Mouse (Mus musculus) gastrocnemius, adult 8-10 months (tissue): ENCODE data around the gene Gm27021. TPM values are rescaled to one million over a fixed set of nuclear protein-coding genes. Genes with fewer than 3 reads are reported as not detected.
A peak's percentile ranks its signal among the peaks of the same experiment; 100 is the strongest.

ENCODE experiments used
- DNase-seq, 2 experiments: peaks; one replicate each; pipeline ENCODE4 v3.0.0; 2022; ENCODE audit warnings: low spot score in 2 of 2
- total RNA-seq, 4 experiments: library from RNA; stranded (reverse); gene quantifications; 2 replicates each; pipeline ENCODE4 v1.2.4; 2022

Gene Gm27021
- not detected for total RNA-seq

DNA sequence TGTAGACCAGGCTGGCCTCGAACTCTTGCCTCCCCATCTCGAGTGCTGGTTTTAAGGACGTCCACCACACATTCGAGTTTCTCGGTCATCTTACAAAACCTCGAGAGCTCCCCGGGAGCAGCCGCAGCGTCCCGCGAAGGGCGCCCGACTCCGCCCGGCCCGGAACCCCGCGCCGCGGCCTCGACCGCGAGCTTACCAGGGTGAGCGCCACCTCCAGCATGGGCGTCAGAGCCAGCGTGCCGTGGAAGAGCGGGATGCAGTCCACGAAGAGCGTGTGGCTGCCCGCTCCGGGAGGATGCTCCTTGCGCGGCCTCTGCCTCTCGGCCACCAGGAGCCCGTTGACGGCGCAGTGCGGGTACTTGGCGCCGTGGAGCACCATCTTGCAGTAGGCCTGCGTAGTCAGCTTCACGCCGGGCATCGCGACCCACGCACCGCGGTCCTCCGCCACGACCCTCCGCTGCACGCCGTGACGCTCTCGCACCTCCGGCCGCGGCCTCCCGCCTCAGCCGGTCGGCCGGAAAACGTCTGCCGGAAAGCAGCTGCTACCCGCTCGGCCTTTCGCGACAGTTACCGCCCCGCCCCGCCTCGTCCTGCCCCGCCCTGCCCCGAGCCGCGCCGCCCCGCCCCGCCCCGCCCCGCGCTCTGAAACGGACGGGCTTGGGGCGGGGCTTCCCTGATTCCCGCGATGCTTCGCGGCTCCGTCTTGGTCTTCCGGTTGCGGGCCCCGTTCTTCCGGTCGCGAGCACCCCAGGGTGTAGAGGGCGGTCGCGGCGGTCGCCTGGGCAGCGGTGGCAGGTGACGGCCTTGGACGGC lies at the start of gene Gm27021, which contains the start of gene Cox4i1:
TSS of gene Gm27021 (minus strand) at position 519 of the 813 bp plus-strand sequence.
TSS of gene Cox4i1 (plus strand) at position 662 of the 813 bp plus-strand sequence.
- DNase-seq = peak; percentile 84 to 88

DNA sequence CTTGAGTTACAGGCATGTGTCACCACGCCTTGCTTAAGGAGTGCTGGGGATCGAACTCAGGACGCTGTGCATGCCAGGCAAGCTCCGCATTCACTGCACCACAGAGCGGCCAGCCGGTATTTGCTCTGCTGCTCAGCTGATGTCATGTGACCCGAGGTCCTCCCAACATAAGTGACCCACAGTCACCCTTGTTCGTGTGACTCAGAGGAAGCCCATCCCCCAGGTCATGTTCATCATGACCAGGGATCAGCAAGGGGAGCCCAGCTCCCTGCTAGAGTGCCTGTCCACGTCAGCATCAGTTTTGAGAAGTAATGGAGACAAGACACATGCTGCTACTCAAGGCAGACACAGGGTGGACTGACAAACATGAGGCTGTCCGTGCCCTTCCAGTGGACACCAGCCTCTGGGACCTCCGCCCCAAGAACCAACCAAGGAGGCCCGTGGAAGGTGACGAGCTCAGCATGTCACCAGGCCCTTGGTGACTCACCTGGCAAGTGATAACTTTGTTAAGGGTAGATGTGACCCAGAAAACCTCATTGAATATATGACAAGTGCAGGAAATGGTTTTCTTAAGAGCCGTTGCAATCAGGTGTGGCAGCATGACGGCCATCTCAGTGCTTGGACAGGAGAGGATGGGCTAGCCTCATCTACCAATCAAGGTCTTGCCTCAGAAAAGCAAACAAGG lies 48.3 kb upstream of the Gm27021 start:
- DNase-seq = no peak

- no peak for DNase-seq
Measured at GRCm38 (mm10) chr8:120715200-120715599, 47.3 kb upstream of the Gm27021 start.

DNA sequence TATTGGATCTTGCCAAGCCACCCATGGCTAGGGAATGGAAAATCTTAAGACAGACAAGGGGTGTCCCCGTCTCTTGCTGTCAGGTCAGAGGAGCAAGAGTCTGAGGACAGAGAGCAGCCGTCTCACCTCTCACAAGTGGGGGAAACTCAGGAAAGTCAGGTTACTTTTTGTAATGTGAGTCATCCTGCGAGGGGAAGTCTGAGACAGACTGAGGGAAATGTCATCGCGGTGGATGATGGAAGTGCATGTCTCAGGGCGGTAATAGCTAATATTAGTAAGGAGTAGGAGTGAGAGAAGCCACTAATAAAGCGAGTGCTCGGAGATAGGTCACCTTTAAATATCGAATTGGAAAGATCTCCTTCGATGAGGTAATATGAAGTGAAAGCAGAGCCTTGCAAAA lies 41.3 kb upstream of the Gm27021 start:
- DNase-seq = no peak

- DNase-seq = no peak
Measured at GRCm38 (mm10) chr8:120706193-120706592, 38.3 kb upstream of the Gm27021 start.

- DNase-seq = no peak
Measured at GRCm38 (mm10) chr8:120705163-120705562, 37.3 kb upstream of the Gm27021 start.

- DNase-seq = no peak
Measured at GRCm38 (mm10) chr8:120704203-120704602, 36.3 kb upstream of the Gm27021 start.

DNA sequence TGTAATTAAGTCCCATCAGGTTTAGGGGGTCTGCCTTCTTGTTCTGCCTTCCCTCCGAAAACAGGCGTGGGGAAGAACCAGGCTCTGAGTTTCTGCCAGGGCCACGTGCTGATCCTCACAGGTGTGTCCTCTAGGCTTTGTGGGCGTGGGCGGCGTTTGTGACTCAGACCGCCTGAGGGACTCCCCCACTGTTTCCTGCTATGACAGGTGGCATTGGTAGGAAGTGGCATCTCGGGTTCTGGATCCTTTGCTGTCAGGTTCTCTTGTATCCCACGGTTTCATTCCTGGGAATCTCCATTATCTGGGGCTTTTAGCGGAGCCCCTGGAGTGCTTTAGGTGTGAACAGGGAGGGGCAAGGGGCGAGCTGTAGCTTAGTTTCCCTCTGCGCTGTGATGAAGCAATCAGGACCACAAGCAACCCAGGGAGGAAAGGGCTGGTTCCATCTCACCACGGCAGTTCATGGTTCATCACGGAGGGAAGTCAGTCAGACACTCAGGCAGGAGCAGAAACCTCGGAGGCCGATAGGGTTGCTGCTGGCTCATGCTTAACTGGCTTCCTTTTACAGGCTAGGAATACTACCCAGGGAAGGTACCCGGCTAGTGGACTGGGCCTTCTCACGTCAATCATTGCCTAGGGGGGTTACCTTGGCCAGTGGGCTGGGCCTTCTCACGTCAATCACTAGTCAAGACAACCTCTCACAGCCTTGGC lies 34.0 kb upstream of the Gm27021 start:
- DNase-seq = no peak

- DNase-seq = no peak
Measured at GRCm38 (mm10) chr8:120700053-120700452, 32.2 kb upstream of the Gm27021 start.

GRCm38 (mm10) chr8:120699565-120699964 lies 31.7 kb upstream of the Gm27021 start:
- no peak for DNase-seq

GRCm38 (mm10) chr8:120699079-120699478 lies 31.2 kb upstream of the Gm27021 start:
- DNase-seq = no peak

GRCm38 (mm10) chr8:120698426-120698825 lies 30.5 kb upstream of the Gm27021 start:
- DNase-seq = no peak

- no peak for DNase-seq
Measured at GRCm38 (mm10) chr8:120697979-120698272, 30.0 kb upstream of the Gm27021 start.

DNA sequence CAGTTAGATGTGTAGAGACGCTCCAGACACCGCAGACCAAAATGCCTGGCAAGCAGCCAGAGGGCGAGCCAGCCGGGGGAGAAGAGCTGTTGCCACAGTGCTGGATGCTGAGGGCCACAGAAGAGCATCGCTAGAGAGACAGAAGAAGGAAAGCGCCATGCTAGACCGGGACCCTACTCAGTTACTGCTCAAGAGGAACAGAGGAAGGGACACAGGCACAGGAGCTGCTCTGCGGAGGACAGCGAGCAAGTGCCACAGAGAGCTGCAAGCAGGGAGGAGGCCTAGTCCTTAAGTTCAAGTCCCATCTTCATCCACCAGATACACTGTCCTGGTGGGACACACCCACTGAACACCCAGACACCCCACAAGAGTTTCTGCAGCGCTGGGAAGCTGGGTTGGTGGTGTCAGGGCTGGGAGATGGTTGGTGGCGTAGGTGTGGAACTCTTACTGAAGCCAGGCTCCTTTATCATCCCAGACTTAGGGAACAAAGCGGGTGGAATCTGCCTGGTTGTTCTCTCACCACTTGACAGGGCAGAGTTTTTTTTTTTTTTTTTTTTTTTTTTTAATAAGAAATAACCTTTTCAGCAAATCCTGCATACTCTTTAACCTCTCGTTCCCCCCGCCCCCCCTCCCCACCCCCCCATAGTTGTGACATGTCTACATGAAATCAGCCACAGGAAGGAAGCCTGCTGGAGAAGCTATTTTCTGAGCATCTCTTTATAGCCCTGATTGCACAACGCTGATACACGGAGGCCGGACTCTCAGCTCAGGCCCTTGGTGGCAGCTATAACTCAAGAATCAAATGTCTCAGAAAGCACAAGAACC lies 29.5 kb upstream of the Gm27021 start:
- DNase-seq = no peak

GRCm38 (mm10) chr8:120696401-120697153 lies 28.7 kb upstream of the Gm27021 start:
- DNase-seq = no peak

DNA sequence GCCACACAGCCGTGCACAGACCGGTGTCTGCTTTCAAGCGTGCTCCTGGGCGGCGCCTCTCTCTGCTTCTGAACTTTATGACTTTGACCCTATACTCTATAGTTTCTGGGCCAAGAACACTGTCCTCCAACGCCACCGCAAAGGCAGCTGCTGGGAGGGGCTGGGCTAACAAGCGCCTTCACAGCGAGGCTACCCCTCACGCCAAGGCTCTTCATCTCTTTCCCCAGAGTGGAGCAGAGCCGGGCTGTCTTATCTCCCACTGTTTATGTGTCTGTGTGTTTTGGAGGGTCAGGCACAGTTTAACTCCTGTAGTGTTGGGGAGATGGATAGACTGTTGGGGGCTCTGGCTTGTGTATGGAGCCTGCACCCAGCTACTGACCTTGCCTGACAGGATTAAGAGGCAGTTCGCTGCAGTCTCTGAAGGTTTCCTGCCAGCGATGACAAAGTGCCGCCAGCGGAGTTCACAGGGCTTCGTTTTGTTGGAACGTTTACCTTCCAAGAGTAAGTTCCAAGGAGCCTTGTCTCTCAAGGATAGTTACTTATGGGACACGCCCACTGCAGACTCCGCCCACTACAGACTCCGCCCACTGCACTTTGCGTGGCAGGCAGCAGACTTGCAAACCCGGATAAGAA lies 26.1 kb upstream of the Gm27021 start:
- DNase-seq = peak in 1 of 2 experiments; percentile 49

GRCm38 (mm10) chr8:120692934-120693333 lies 25.1 kb upstream of the Gm27021 start:
- DNase-seq = no peak

DNA sequence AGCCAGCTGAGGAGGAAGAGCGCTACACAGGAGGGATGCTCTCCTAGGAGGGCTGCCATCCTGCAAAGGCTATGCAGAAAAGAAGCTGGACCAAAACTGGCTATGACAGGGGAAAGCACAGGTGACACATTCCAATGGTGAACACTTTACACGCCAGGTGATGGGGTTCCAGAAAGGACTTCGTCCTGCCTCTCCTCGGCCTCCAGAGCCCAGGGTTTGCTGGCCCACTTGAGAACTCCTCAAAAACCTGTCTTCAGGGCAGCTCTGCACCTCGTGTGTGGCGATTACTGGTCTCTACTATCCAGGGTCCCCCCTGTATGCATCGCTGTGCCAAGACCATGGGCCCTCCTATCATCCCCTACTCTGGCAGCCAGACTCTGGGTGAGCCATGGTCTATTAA lies 20.6 kb upstream of the Gm27021 start:
- no peak for DNase-seq

GRCm38 (mm10) chr8:120687786-120688185 lies 19.9 kb upstream of the Gm27021 start:
- DNase-seq = no peak

DNA sequence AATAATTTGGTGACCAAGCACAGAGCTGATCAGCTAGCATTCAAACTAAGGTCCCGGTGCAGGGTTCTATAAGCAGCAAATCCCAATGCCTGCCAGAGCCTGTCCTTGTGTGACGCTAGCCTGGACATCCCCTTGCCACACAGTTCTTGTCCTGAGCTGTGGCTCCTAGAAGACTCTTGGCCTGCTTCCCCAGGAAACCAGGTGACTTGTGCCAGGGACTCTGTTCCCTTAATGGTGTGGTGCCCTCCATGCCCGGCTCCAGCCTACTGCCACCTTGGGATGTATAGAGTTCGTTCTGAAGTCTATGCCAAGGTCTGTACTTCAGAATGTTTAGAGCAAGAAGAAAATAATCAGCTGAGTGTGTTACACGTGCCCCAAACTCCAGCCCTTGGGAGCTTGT lies 18.7 kb upstream of the Gm27021 start:
- no peak for DNase-seq
